9 mouse cellular contexts compared by ENCODE assay signal in the genomic region with DNA sequence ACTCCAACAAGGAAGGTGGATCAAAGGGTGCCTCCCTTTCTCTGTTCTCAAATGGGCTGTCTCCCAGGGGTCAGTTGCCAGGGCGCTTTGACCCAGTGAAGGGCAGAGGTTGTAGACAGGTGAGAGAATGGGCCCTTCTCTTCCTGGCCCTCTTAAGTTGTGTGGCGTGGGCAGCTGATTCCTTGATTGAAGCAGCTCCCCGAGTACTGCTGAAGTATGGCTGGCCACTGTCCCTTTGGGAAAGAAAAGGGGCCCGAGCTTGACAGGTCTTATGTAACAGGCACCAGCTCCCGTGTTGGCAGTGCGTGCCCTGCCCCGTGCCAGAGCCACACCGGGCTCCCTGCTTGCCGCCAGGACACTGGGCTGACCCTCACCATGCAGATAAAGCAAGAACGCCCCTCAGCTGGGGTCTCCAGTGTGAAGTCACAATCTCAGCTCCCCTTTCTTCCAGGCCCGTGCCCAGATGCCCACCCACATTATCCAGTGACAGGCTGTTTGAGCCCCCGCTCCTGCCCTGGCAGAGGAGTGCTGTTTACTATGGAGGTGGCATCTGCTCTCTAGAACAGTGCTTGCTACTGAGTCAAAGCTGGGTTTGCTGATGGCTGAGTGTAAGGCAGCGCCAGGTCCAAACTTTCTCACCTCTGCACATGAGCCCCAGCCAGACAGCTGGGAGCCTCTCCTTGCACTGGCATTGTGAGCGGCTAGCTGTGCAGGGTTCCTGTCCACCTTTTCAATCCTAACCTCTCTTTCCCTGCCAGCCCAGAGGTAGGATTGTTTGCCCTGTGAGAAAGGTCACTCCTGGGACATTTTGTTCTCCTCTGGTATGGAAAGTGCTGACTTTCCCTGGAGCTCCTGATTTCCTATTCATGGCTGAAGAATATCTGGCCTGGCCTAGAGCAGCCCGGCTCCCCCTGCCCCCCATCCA. TPM values are rescaled to one million over a fixed set of nuclear protein-coding genes. Genes with fewer than 3 reads are reported as not detected.
DNase-seq lines count a peak whose midpoint lies in the region; ATAC-seq and TF ChIP-seq lines count a peak whose summit lies in the region.
"Had no signal": no experiment of that assay in that cellular context is flagged by ENCODE, and none has a peak within 500 bp of the region (broad histone marks: within the 10 kb centered on the region; RNA-seq: fewer than 3 reads in every experiment).

No protein-coding gene starts in this region.

- intact Hi-C loops in gastrocnemius, postnatal 14 days (cut with DNase I; ENCODE audit: low total_unique reads) = no loop called here

- WGBS in cerebellum, adult 2 months = 11% methylated on average over 15 of the region's 15 CpGs
- 56% methylated on average over 15 of the region's 15 CpGs for WGBS in hindbrain, embryonic 16.5 days
- 61% methylated on average over 15 of the region's 15 CpGs for WGBS in limb, embryonic 10.5 days
- WGBS in olfactory bulb, adult 2 months = 24% methylated on average over 15 of the region's 15 CpGs

- peak overlapping the region; percentile 100 for H3K4me2 ChIP-seq in hindbrain, embryonic 16.5 days (ENCODE audit: low read length)

- H3K27ac ChIP-seq in cerebellum, adult 2 months (ENCODE audit: insufficient read depth, low read length) = peak overlapping the region; percentile 99
- H3K27ac ChIP-seq in hindbrain, embryonic 16.5 days (ENCODE audit: low read depth, low read length) = no peak overlapping the region
- 0 out of 2 replicates have a peak overlapping the region, but pooled peaks have one; percentile 85 for H3K27ac ChIP-seq in limb, embryonic 10.5 days
- peak overlapping the region; percentile 86 for H3K27ac ChIP-seq in olfactory bulb, adult 2 months (ENCODE audit: insufficient read depth, low read depth, low read length)

- DNase-seq in adrenal gland, postnatal 10 days = peak; percentile 79
- peak; percentile 94 to 95 for DNase-seq in cerebellum, adult 2 months
- DNase-seq in gastrocnemius, postnatal 14 days = peak; percentile 76
- no peak for DNase-seq in limb, embryonic 10.5 days (ENCODE audit: low spot score)
- DNase-seq in thymus, adult 18-20 months = no peak
- no peak for DNase-seq in thymus, postnatal 36 days

- H3K36me3 ChIP-seq in hindbrain, embryonic 16.5 days (ENCODE audit: control insufficient read depth, insufficient read depth, low read length) = no peaks in the 10 kb centered on the region; the same call in 1 of the 2 replicates
- H3K36me3 ChIP-seq in limb, embryonic 10.5 days = peaks cover 3% of the 10 kb centered on the region; the same call in 1 of the 2 replicates

- TF ChIP-seq POLR2A in cerebellum, adult 2 months (IDR thresholded peaks at IDR 0.05; ENCODE audit: borderline replicate concordance, insufficient read depth, low read length) = peak; percentile 83; the same call in 1 of the 2 replicates
- no peak for TF ChIP-seq POLR2A in olfactory bulb, adult 2 months (IDR thresholded peaks at IDR 0.05; ENCODE audit: insufficient read depth, low read depth, low read length)

- no peak overlapping the region for H3K9ac ChIP-seq in hindbrain, embryonic 16.5 days (ENCODE audit: low read depth, low read length)

- no peak for TF ChIP-seq CTCF in cerebellum, adult 2 months (IDR thresholded peaks at IDR 0.05; ENCODE audit: borderline replicate concordance, insufficient read depth, low read depth, low read length)
- no peak for TF ChIP-seq CTCF in olfactory bulb, adult 2 months (IDR thresholded peaks at IDR 0.05; ENCODE audit: insufficient read depth, low read depth, low read length)

- H3K9me3 ChIP-seq in hindbrain, embryonic 16.5 days (ENCODE audit: control insufficient read depth, low read length) = no peaks in the 10 kb centered on the region
- no peaks in the 10 kb centered on the region for H3K9me3 ChIP-seq in limb, embryonic 10.5 days (replicated peaks)

- ATAC-seq in hindbrain, embryonic 16.5 days = peak; percentile 38; the same call in 1 of the 2 replicates

- H3K27me3 ChIP-seq in cerebellum, adult 2 months (ENCODE audit: control insufficient read depth, insufficient read depth, low read length) = no peaks in the 10 kb centered on the region
- peaks cover 13% of the 10 kb centered on the region for H3K27me3 ChIP-seq in hindbrain, embryonic 16.5 days (replicated peaks; ENCODE audit: control insufficient read depth, insufficient read depth, low read length)
- H3K27me3 ChIP-seq in limb, embryonic 10.5 days (ENCODE audit: low read depth, poor library complexity, severe bottlenecking) = peaks cover 78% of the 10 kb centered on the region

- H3K4me3 ChIP-seq in cerebellum, adult 2 months (replicated peaks; ENCODE audit: insufficient read depth, low read depth, low read length) = peak overlapping the region; percentile 92
- peak overlapping the region; percentile 64; the same call in 1 of the 2 replicates for H3K4me3 ChIP-seq in hindbrain, embryonic 16.5 days (ENCODE audit: low read length)
- peak overlapping the region; percentile 72 for H3K4me3 ChIP-seq in limb, embryonic 10.5 days
- H3K4me3 ChIP-seq in olfactory bulb, adult 2 months (ENCODE audit: insufficient read depth, low read depth, low read length) = peak overlapping the region; percentile 78

- peaks cover 18% of the 10 kb centered on the region for H3K4me1 ChIP-seq in cerebellum, adult 2 months (ENCODE audit: control insufficient read depth, insufficient read depth, low read length)
- H3K4me1 ChIP-seq in hindbrain, embryonic 16.5 days (ENCODE audit: control insufficient read depth, insufficient read depth, low read depth, low read length) = peaks cover 24% of the 10 kb centered on the region
- H3K4me1 ChIP-seq in limb, embryonic 10.5 days = peaks cover 74% of the 10 kb centered on the region
- H3K4me1 ChIP-seq in olfactory bulb, adult 2 months (ENCODE audit: control insufficient read depth, insufficient read depth, low read length) = peaks cover 42% of the 10 kb centered on the region

RNA-seq across cellular contexts. Expression of a gene that starts 15.5 kb away (rescaled TPM):
- total RNA-seq in adrenal gland, postnatal 10 days (2021) = under 1 TPM in 1 of 2 experiments, not detected in 1; 0.30 TPM
- polyA plus RNA-seq in cerebellum, adult 2 months (2012; rRNA removed) = 2.7 and 7.3 TPM in 2 replicates
- under 1 TPM in 1 of 2 experiments, not detected in 1; 0.06 TPM for total RNA-seq in gastrocnemius, postnatal 14 days (2021)
- 0.20 and 0.31 TPM in 2 replicates for polyA plus RNA-seq in hindbrain, embryonic 16.5 days (2015; fragmentation: Nextera tagmentation; extraction: Ambion mirVana)
- polyA plus RNA-seq in limb, embryonic 10.5 days (2016; fragmentation: Nextera tagmentation; extraction: Ambion mirVana) = 0.13 and 0.14 TPM in 2 replicates
- polyA plus RNA-seq in olfactory bulb, adult 2 months (2012; ENCODE audit: insufficient read depth, insufficient read length, low replicate concordance, missing spikeins) = not detected in 2 replicates
- polyA plus RNA-seq: large intestine, adult 2 months had no signal

RNA-seq across cellular contexts. Expression of a gene that starts 19.2 kb away (rescaled TPM):
- total RNA-seq in adrenal gland, postnatal 10 days (2021) = 10 to 100 TPM; 36.4 to 52.2 TPM
- polyA plus RNA-seq in cerebellum, adult 2 months (2012; rRNA removed) = 43.5 and 47.1 TPM in 2 replicates
- total RNA-seq in gastrocnemius, postnatal 14 days (2021) = 100 to 1,000 TPM; 142 to 224 TPM
- 12.8 and 18.6 TPM in 2 replicates for polyA plus RNA-seq in hindbrain, embryonic 16.5 days (2015; fragmentation: Nextera tagmentation; extraction: Ambion mirVana)
- 8.9 and 10.7 TPM in 2 replicates for polyA plus RNA-seq in limb, embryonic 10.5 days (2016; fragmentation: Nextera tagmentation; extraction: Ambion mirVana)
- polyA plus RNA-seq in olfactory bulb, adult 2 months (2012; ENCODE audit: insufficient read depth, insufficient read length, low replicate concordance, missing spikeins) = not detected in 2 replicates

RNA-seq across cellular contexts. Expression of a gene that starts 21.0 kb away (rescaled TPM):
- total RNA-seq in adrenal gland, postnatal 10 days (2021) = 10 to 100 TPM; 16.7 to 21.9 TPM
- polyA plus RNA-seq in cerebellum, adult 2 months (2012; rRNA removed) = 26.0 and 29.1 TPM in 2 replicates
- 10 to 100 TPM; 22.9 to 25.7 TPM for total RNA-seq in gastrocnemius, postnatal 14 days (2021)
- polyA plus RNA-seq in hindbrain, embryonic 16.5 days (2015; fragmentation: Nextera tagmentation; extraction: Ambion mirVana) = 8.5 and 9.5 TPM in 2 replicates
- polyA plus RNA-seq in limb, embryonic 10.5 days (2016; fragmentation: Nextera tagmentation; extraction: Ambion mirVana) = 0.24 TPM in 1 of 2 replicates, not detected in the other
- polyA plus RNA-seq in olfactory bulb, adult 2 months (2012; ENCODE audit: insufficient read depth, insufficient read length, low replicate concordance, missing spikeins) = not detected in 2 replicates

RNA-seq across cellular contexts. Expression of a gene that starts 27.3 kb away (rescaled TPM):
- total RNA-seq in adrenal gland, postnatal 10 days (2021) = under 1 TPM in 1 of 2 experiments, not detected in 1; 0.51 TPM
- 0.41 and 0.75 TPM in 2 replicates for polyA plus RNA-seq in cerebellum, adult 2 months (2012; rRNA removed)
- total RNA-seq in gastrocnemius, postnatal 14 days (2021) = 1 to 10 TPM in 1 of 2 experiments, under 1 TPM in 1; 0.23 to 1.2 TPM
- 0.14 and 0.24 TPM in 2 replicates for polyA plus RNA-seq in hindbrain, embryonic 16.5 days (2015; fragmentation: Nextera tagmentation; extraction: Ambion mirVana)
- 0.10 and 0.35 TPM in 2 replicates for polyA plus RNA-seq in limb, embryonic 10.5 days (2016; fragmentation: Nextera tagmentation; extraction: Ambion mirVana)
- polyA plus RNA-seq in olfactory bulb, adult 2 months (2012; ENCODE audit: insufficient read depth, insufficient read length, low replicate concordance, missing spikeins) = not detected in 2 replicates
- polyA plus RNA-seq: large intestine, adult 2 months had no signal

RNA-seq across cellular contexts. Expression of a gene that starts 27.3 kb away (rescaled TPM):
- total RNA-seq in adrenal gland, postnatal 10 days (2021) = 10 to 100 TPM; 29.3 to 35.5 TPM
- 31.2 and 34.0 TPM in 2 replicates for polyA plus RNA-seq in cerebellum, adult 2 months (2012; rRNA removed)
- 1 to 10 TPM; 6.4 to 8.4 TPM for total RNA-seq in gastrocnemius, postnatal 14 days (2021)
- polyA plus RNA-seq in hindbrain, embryonic 16.5 days (2015; fragmentation: Nextera tagmentation; extraction: Ambion mirVana) = 33.0 and 37.8 TPM in 2 replicates
- 88.1 and 97.0 TPM in 2 replicates for polyA plus RNA-seq in limb, embryonic 10.5 days (2016; fragmentation: Nextera tagmentation; extraction: Ambion mirVana)
- 257 TPM in 1 of 2 replicates, not detected in the other for polyA plus RNA-seq in olfactory bulb, adult 2 months (2012; ENCODE audit: insufficient read depth, insufficient read length, low replicate concordance, missing spikeins)

Comparison
In these comparisons a context has a peak if more than half of its experiments do, and no peak if none do; other contexts are left out.
1. DNase-seq: peak in adrenal gland, postnatal 10 days (single experiment), cerebellum, adult 2 months (2 of 2) and gastrocnemius, postnatal 14 days (single experiment); none in limb, embryonic 10.5 days (single experiment), thymus, adult 18-20 months (0 of 2) and thymus, postnatal 36 days (0 of 2).
2. Peak in every context shown above with its lines, with median percentiles within 50 percentile points of each other: H3K4me3 ChIP-seq.